Mouse (Mus musculus) kidney, embryonic 14.5 days (tissue): ENCODE data around the gene Ide. TPM values are rescaled to one million over a fixed set of nuclear protein-coding genes. Genes with fewer than 3 reads are reported as not detected.

Experiments
- ATAC-seq: fragments of 200-750 bp; cut with Nextera tagmentation; 2 replicates; pipeline ENCODE4 v1.8.0; 2017; ENCODE audit warnings: moderate number of reproducible peaks, mild to moderate bottlenecking, moderate TSS enrichment, moderate library complexity; ENCODE audit not compliant: low FRiP score, low TSS enrichment
- H3K27ac ChIP-seq: fragments of 300-500 bp; sonication (generic); 2 replicates; pipeline ENCODE4 v1.5.1; 2014; ENCODE audit warnings: low read depth, mild to moderate bottlenecking, low read length, moderate library complexity, mixed read lengths
- H3K27me3 ChIP-seq: fragments of 300-500 bp; sonication (generic); 2 replicates; pipeline ENCODE4 v1.6.1; 2014; ENCODE audit warnings: mild to moderate bottlenecking, low read length; ENCODE audit not compliant: control insufficient read depth, insufficient read depth
- H3K36me3 ChIP-seq: fragments of 300-500 bp; sonication (generic); 2 replicates; pipeline ENCODE4 v1.6.1; 2014; ENCODE audit warnings: low read length, mixed read lengths; ENCODE audit not compliant: control insufficient read depth, insufficient read depth
- H3K4me1 ChIP-seq: fragments of 300-500 bp; sonication (generic); 2 replicates; pipeline ENCODE4 v1.6.1; 2014; ENCODE audit warnings: low read length, mixed read lengths; ENCODE audit not compliant: control insufficient read depth, insufficient read depth
- H3K4me2 ChIP-seq: fragments of 300-500 bp; sonication (generic); replicated peaks from 2 replicates; pipeline ENCODE4 v1.6.1; 2014; ENCODE audit warnings: low read depth, mild to moderate bottlenecking, low read length
- H3K4me3 ChIP-seq: fragments of 300-500 bp; sonication (generic); 2 replicates; pipeline ENCODE4 v1.5.1; 2014; ENCODE audit warnings: mild to moderate bottlenecking, low read length
- H3K9ac ChIP-seq: fragments of 300-500 bp; sonication (generic); 2 replicates; pipeline ENCODE4 v1.6.1; 2014; ENCODE audit warnings: low read depth, mild to moderate bottlenecking, low read length, moderate library complexity
- H3K9me3 ChIP-seq: fragments of 300-500 bp; sonication (generic); 2 replicates; pipeline ENCODE4 v1.6.1; 2016; ENCODE audit warnings: low read length; ENCODE audit not compliant: control insufficient read depth
- WGBS: fragments of 180-500 bp; shearing (Covaris S2); extraction: QIAGEN DNeasy Blood & Tissue Kit; methylation state at CpG from one replicate; pipeline ENCODE4 v1.1.7; 2014; 5-methylcytosine and 5-hydroxymethylcytosine counted together
- polyA plus RNA-seq: library from polyadenylated mRNA; unstranded; fragments of >200 nt; fragmentation: Nextera tagmentation; extraction: Ambion mirVana; gene quantifications from 2 replicates; pipeline ENCODE4 v1.2.1, GENCODE M21; 2014

Gene Ide
- polyA plus RNA-seq, 1 experiment from 2014 or later: 74.9 TPM

- no peaks in the 10 kb centered on the region for H3K27me3 ChIP-seq
- no peak overlapping the region for H3K4me2 ChIP-seq
- H3K36me3 ChIP-seq: no peaks in the 10 kb centered on the region
- 63% methylated on average over 3 of the region's 3 CpGs for WGBS
- H3K4me1 ChIP-seq: no peaks in the 10 kb centered on the region
- H3K9me3 ChIP-seq: no peaks in the 10 kb centered on the region
- no peak overlapping the region for H3K4me3 ChIP-seq
- no peak overlapping the region for H3K9ac ChIP-seq
- ATAC-seq: no peak
- H3K27ac ChIP-seq: no peak overlapping the region
Observed at GRCm38 (mm10) chr19:37346258-37346657, 8.6 kb upstream of the Ide start.

- Histone ChIP-seq H3K9ac (no peak overlapping the region), H3K9me3 (no peaks in the 10 kb centered on the region), H3K36me3 (no peaks in the 10 kb centered on the region), H3K4me1 (no peaks in the 10 kb centered on the region), H3K27me3 (no peaks in the 10 kb centered on the region), H3K4me3 (no peak overlapping the region), H3K27ac (no peak overlapping the region), H3K4me2 (no peak overlapping the region)
- 75% methylated on average over 5 of the region's 5 CpGs for WGBS
- ATAC-seq: no peak
Observed at GRCm38 (mm10) chr19:37343899-37344298, 6.2 kb upstream of the Ide start.

- 78% methylated on average over 5 of the region's 5 CpGs for WGBS
- H3K4me1 ChIP-seq: peaks cover 3% of the 10 kb centered on the region; the same call in 1 of the 2 replicates
- no peaks in the 10 kb centered on the region for H3K36me3 ChIP-seq
- H3K9ac ChIP-seq: no peak overlapping the region
- H3K27me3 ChIP-seq: no peaks in the 10 kb centered on the region
- H3K4me3 ChIP-seq: no peak overlapping the region
- ATAC-seq: no peak
- no peaks in the 10 kb centered on the region for H3K9me3 ChIP-seq
- no peak overlapping the region for H3K27ac ChIP-seq
- H3K4me2 ChIP-seq: no peak overlapping the region
Observed at GRCm38 (mm10) chr19:37340931-37341330, 3.3 kb upstream of the Ide start.

GRCm38 (mm10) chr19:37340495-37340894 is 2.8 kb upstream of the Ide start:
- Histone ChIP-seq H3K4me1 (peaks cover 3% of the 10 kb centered on the region; the same call in 1 of the 2 replicates), H3K9me3 (no peaks in the 10 kb centered on the region), H3K4me2 (no peak overlapping the region), H3K36me3 (no peaks in the 10 kb centered on the region), H3K4me3 (no peak overlapping the region), H3K9ac (no peak overlapping the region), H3K27ac (no peak overlapping the region), H3K27me3 (no peaks in the 10 kb centered on the region)
- WGBS: 78% methylated on average over 5 of the region's 5 CpGs
- ATAC-seq: no peak

- H3K27me3 ChIP-seq: no peaks in the 10 kb centered on the region
- ATAC-seq: no peak
- H3K4me1 ChIP-seq: peaks cover 3% of the 10 kb centered on the region; the same call in 1 of the 2 replicates
- no peak overlapping the region for H3K27ac ChIP-seq
- 88% methylated on average over 1 of the region's 1 CpGs for WGBS
- H3K9ac ChIP-seq: no peak overlapping the region
- no peak overlapping the region for H3K4me2 ChIP-seq
- H3K4me3 ChIP-seq: no peak overlapping the region
- no peaks in the 10 kb centered on the region for H3K36me3 ChIP-seq
- H3K9me3 ChIP-seq: no peaks in the 10 kb centered on the region
Observed at GRCm38 (mm10) chr19:37335392-37335791, 2.3 kb downstream of the Ide start.

GRCm38 (mm10) chr19:37333357-37333756 is 4.3 kb downstream of the Ide start:
- H3K4me1 ChIP-seq: peaks cover 2% of the 10 kb centered on the region; the same call in 1 of the 2 replicates
- no peak overlapping the region for H3K27ac ChIP-seq
- H3K9me3 ChIP-seq: no peaks in the 10 kb centered on the region
- no peaks in the 10 kb centered on the region for H3K27me3 ChIP-seq
- H3K9ac ChIP-seq: no peak overlapping the region
- 95% methylated on average over 5 of the region's 5 CpGs for WGBS
- peaks cover 5% of the 10 kb centered on the region; the same call in 1 of the 2 replicates for H3K36me3 ChIP-seq
- no peak for ATAC-seq
- no peak overlapping the region for H3K4me2 ChIP-seq
- no peak overlapping the region for H3K4me3 ChIP-seq

GRCm38 (mm10) chr19:37332726-37333125 is 4.9 kb downstream of the Ide start:
- H3K9me3 ChIP-seq: no peaks in the 10 kb centered on the region
- no peaks in the 10 kb centered on the region for H3K27me3 ChIP-seq
- no peak overlapping the region for H3K27ac ChIP-seq
- WGBS: 85% methylated on average over 4 of the region's 4 CpGs
- H3K4me1 ChIP-seq: no peaks in the 10 kb centered on the region
- no peak overlapping the region for H3K9ac ChIP-seq
- no peak overlapping the region for H3K4me2 ChIP-seq
- peaks cover 5% of the 10 kb centered on the region; the same call in 1 of the 2 replicates for H3K36me3 ChIP-seq
- no peak overlapping the region for H3K4me3 ChIP-seq
- no peak for ATAC-seq

- no peaks in the 10 kb centered on the region for H3K4me1 ChIP-seq
Observed at GRCm38 (mm10) chr19:37327216-37327615, 10.4 kb downstream of the Ide start.

GRCm38 (mm10) chr19:37323566-37323965 is 14.1 kb downstream of the Ide start:
- H3K4me2 ChIP-seq: no peak overlapping the region
- ATAC-seq: no peak
- 50% methylated on average over 3 of the region's 3 CpGs for WGBS
- H3K9ac ChIP-seq: no peak overlapping the region
- H3K4me3 ChIP-seq: no peak overlapping the region
- H3K36me3 ChIP-seq: peaks cover 6% of the 10 kb centered on the region; the same call in 1 of the 2 replicates
- H3K4me1 ChIP-seq: no peaks in the 10 kb centered on the region
- H3K9me3 ChIP-seq: no peaks in the 10 kb centered on the region
- H3K27ac ChIP-seq: no peak overlapping the region
- no peaks in the 10 kb centered on the region for H3K27me3 ChIP-seq

More at GRCm38 (mm10) chr19:37327216-37327615, 10.4 kb downstream of the Ide start:
- H3K9me3 ChIP-seq: no peaks in the 10 kb centered on the region
- no peak overlapping the region for H3K27ac ChIP-seq
- no peak overlapping the region for H3K9ac ChIP-seq
- WGBS: 83% methylated on average over 5 of the region's 5 CpGs
- no peak for ATAC-seq
- H3K4me3 ChIP-seq: no peak overlapping the region
- H3K4me2 ChIP-seq: no peak overlapping the region
- no peaks in the 10 kb centered on the region for H3K27me3 ChIP-seq
- peaks cover 12% of the 10 kb centered on the region; the same call in 1 of the 2 replicates for H3K36me3 ChIP-seq
